Mouse (Mus musculus) cortical plate, adult 2 months (tissue): ENCODE data around the gene Vps72.

Source experiments
- CTCF ChIP-seq: fragments of 200-500 bp; IDR thresholded peaks from 2 replicates; pipeline ENCODE4 v1.5.1; 2011; ENCODE audit warnings: mild to moderate bottlenecking, control low read depth, low read length; ENCODE audit not compliant: insufficient read depth; ENCODE audit errors: extremely low read depth
- POLR2A ChIP-seq: fragments of 200-500 bp; IDR thresholded peaks from 2 replicates; pipeline ENCODE4 v1.6.1; 2011; ENCODE audit warnings: mild to moderate bottlenecking, low read length, control low read depth; ENCODE audit not compliant: insufficient read depth; ENCODE audit errors: extremely low read depth

DNA sequence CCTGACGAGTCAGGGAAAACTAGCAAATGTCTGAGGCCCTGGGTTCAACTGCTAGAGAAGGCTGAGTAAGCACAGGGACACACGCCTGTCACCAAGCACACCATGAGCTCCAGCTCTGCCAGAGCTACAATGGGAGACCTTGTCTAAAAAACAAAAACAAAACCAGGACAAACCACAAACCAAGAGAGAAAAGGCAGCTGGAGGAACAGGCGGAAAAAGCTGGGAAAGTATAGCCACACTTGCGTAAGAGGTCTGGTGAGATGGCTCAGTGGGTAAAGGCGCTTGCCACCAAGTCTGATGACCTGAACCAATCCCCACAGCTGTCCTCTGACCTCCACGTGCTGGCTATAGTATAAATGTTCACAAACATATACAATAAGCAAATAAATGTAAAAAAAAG lies 44.7 kb upstream of the Vps72 start:
- TF ChIP-seq CTCF, result no peak
- no peak for TF ChIP-seq POLR2A
